Mouse (Mus musculus): Measurements from ENCODE around the gene Krtap19-9b. TPM values are rescaled to one million over a fixed set of nuclear protein-coding genes. Genes with fewer than 3 reads are reported as not detected.

The Krtap19-9b gene
- not detected in 2 replicates for polyA plus RNA-seq (2016; fragmentation: Nextera tagmentation; extraction: Ambion mirVana)

DNA sequence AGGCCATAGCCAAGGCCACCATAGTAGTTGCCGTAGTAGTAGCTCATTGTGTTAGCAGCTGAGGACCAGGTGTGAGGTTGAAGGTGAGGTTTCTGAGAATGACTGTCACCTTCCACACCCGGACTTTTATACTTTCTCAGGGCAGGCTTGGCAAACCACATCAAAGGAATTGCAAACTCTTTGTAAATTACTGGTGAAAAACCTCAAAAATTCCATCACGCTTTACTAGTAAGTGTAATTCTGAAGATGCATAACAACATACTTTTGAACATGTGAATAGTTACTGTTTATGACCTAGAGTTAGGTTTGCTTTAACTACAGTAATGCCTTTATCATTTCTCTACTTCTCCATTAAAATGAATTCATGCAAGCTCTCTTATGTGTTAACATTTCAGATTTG, at the start of gene Krtap19-9b:
Gene Krtap19-9b, minus strand, starts transcription at position 101 of the 400 bp plus-strand sequence.
- Histone ChIP-seq H3K9ac (no peak within 1 kb of the TSS), H3K27ac (ENCODE audit: poor library complexity, severe bottlenecking) (no peak within 1 kb of the TSS), H3K4me3 (no peak within 1 kb of the TSS), H3K4me2 (no peak within 1 kb of the TSS), H3K4me1 (replicated peaks) (no peaks in the 10 kb centered on the region), H3K9me3 (replicated peaks) (0 out of 2 replicates have a peak, but pooled peaks cover 3% of the 10 kb centered on the region), H3K36me3 (no peaks in the 10 kb centered on the region), H3K27me3 (replicated peaks) (no peaks in the 10 kb centered on the region)
- WGBS: 81% methylated on average over 3 of the region's 3 CpGs
- no peak for ATAC-seq (ENCODE audit: insufficient number of reproducible peaks, low FRiP score)

DNA sequence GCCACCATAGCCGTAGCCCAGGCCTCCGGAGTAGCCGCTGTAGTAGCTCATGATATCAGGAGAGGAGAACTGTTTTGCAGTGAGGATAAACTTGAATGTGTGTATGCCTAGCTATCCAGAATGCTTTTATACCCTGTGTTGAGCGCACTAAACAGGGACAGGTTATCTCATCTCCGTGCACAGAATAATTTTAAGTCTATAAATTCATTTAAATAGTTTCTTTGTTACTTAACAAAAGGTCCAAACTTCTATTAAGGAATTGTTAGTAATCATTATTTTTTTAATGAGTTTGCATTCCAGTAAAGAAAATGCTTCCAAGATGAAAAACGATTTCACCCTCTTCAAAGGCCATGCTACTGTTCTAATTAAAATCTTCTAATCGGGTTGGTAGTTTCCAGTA, 30.7 kb upstream of the Krtap19-9b start, which contains the start of gene Krtap16-3:
Gene Krtap16-3, minus strand, starts transcription at position 101 of the 400 bp plus-strand sequence.
- no peak within 1 kb of the TSS for H3K4me3 ChIP-seq
- H3K4me1 ChIP-seq (replicated peaks): no peaks in the 10 kb centered on the region
- H3K36me3 ChIP-seq: no peaks in the 10 kb centered on the region
- no peak for ATAC-seq (ENCODE audit: insufficient number of reproducible peaks, low FRiP score)
- no peak within 1 kb of the TSS for H3K9ac ChIP-seq
- H3K27ac ChIP-seq (ENCODE audit: poor library complexity, severe bottlenecking): no peak within 1 kb of the TSS
- 86% methylated on average over 7 of the region's 7 CpGs for WGBS
- no peak within 1 kb of the TSS for H3K4me2 ChIP-seq
- peaks cover 8% of the 10 kb centered on the region; the same call in 1 of the 2 replicates for H3K9me3 ChIP-seq (replicated peaks)
- no peaks in the 10 kb centered on the region for H3K27me3 ChIP-seq (replicated peaks)

DNA sequence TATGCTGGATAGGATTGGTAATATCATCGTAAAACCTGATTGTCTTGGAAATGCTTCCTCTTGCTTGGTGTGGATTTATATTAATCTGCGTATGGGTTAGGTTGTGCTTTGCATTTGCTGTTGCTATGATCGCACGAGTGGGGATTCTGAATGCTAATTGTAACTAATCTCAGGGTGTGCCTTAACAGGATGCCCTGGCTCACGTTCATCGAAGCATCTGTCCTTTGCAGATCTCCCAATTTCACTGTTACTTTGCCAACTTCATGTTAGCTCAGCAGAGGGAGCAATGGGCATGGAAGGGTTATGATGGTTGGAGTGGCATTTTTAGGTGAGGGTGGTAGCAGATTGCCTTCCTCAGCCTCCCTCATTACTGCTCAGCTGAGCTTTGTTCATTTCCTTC, 9.0 kb upstream of the Krtap19-9b start:
- no peak overlapping the region for H3K9ac ChIP-seq
- H3K4me2 ChIP-seq: no peak overlapping the region
- H3K36me3 ChIP-seq: no peaks in the 10 kb centered on the region
- WGBS: 78% methylated on average over 6 of the region's 6 CpGs
- H3K27me3 ChIP-seq (replicated peaks): no peaks in the 10 kb centered on the region
- H3K4me3 ChIP-seq: no peak overlapping the region
- no peaks in the 10 kb centered on the region for H3K4me1 ChIP-seq (replicated peaks)
- no peaks in the 10 kb centered on the region for H3K9me3 ChIP-seq (replicated peaks)
- H3K27ac ChIP-seq (ENCODE audit: poor library complexity, severe bottlenecking): no peak overlapping the region
- no peak for ATAC-seq (ENCODE audit: insufficient number of reproducible peaks, low FRiP score)

DNA sequence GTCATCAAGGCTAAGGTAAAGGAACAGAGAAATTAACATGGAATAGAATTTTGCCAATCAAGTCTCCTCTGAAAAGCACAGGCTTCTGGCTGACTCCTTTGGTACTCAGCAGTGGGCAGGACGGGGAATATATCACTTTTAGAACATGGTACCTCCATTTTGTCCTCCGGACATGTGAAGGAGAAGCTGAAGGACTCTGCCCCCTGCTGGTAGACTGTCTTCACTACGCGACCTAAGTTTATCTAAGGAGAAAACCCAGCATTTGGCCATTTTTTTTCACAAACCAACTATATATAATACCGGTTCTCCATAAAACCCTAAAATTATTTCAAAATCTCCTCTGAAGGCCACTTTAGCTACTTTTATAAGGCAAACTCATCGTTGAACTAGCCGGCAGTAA, 6.2 kb upstream of the Krtap19-9b start:
- no peak for ATAC-seq (ENCODE audit: insufficient number of reproducible peaks, low FRiP score)
- H3K4me2 ChIP-seq: no peak overlapping the region
- H3K27ac ChIP-seq (ENCODE audit: poor library complexity, severe bottlenecking): no peak overlapping the region
- H3K27me3 ChIP-seq (replicated peaks): no peaks in the 10 kb centered on the region
- no peak overlapping the region for H3K4me3 ChIP-seq
- WGBS: 70% methylated on average over 7 of the region's 7 CpGs
- no peaks in the 10 kb centered on the region for H3K9me3 ChIP-seq (replicated peaks)
- no peak overlapping the region for H3K9ac ChIP-seq
- H3K4me1 ChIP-seq (replicated peaks): no peaks in the 10 kb centered on the region
- no peaks in the 10 kb centered on the region for H3K36me3 ChIP-seq

DNA sequence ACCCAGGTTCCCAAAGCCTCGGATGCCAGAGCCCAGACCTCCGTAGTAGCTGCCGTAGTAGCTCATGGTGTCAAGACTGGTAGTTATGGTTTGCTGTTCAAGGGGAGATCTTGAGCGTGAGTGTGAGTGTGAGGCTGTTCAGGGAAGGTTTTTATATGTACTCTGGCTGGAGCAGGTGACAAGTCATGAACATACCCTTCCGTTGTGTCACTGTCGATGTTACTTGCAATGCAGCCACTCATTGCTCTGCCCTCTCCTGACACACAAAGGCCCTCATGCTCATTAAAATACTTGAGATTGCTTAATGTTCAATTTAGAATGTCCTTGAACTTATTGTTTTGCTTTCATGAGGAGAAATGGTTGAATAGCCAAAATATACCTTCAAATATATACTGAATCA, 35.7 kb downstream of the Krtap19-9b start, which contains the start of gene Krtap19-5:
Gene Krtap19-5, minus strand, starts transcription at position 101 of the 400 bp plus-strand sequence.
- H3K9ac ChIP-seq: no peak within 1 kb of the TSS
- 0 out of 2 replicates have a peak, but pooled peaks cover 6% of the 10 kb centered on the region for H3K9me3 ChIP-seq (replicated peaks)
- no peaks in the 10 kb centered on the region for H3K27me3 ChIP-seq (replicated peaks)
- WGBS: 89% methylated on average over 6 of the region's 6 CpGs
- ATAC-seq (ENCODE audit: insufficient number of reproducible peaks, low FRiP score): no peak
- no peak within 1 kb of the TSS for H3K4me2 ChIP-seq
- H3K36me3 ChIP-seq: no peaks in the 10 kb centered on the region
- H3K27ac ChIP-seq (ENCODE audit: poor library complexity, severe bottlenecking): no peak within 1 kb of the TSS
- H3K4me3 ChIP-seq: no peak within 1 kb of the TSS
- H3K4me1 ChIP-seq (replicated peaks): no peaks in the 10 kb centered on the region

DNA sequence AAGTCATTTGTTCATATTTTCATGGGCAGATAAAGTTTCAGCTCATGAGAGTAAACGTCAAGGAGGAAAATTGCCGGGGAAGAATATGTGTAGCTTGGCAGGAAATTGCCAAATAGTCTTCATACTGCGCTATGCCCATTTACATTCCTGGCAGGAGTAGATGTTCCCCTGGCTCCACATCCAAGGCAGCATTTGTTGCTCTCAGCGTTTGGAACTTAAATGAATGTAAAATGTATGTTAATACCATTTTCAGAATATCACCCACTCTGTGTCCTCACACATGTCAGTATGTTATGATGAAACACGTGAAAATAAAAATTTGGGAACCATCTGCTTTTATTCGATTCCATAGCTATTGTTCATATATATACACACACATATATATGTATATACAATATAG, 45.2 kb downstream of the Krtap19-9b start:
- no peaks in the 10 kb centered on the region for H3K27me3 ChIP-seq (replicated peaks)
- H3K4me3 ChIP-seq: no peak overlapping the region
- no peak for ATAC-seq (ENCODE audit: insufficient number of reproducible peaks, low FRiP score)
- no peak overlapping the region for H3K9ac ChIP-seq
- H3K27ac ChIP-seq (ENCODE audit: poor library complexity, severe bottlenecking): no peak overlapping the region
- no peak overlapping the region for H3K4me2 ChIP-seq
- 75% methylated on average over 6 of the region's 6 CpGs for WGBS
- H3K4me1 ChIP-seq (replicated peaks): no peaks in the 10 kb centered on the region
- no peaks in the 10 kb centered on the region for H3K36me3 ChIP-seq
- 0 out of 2 replicates have a peak, but pooled peaks cover 2% of the 10 kb centered on the region for H3K9me3 ChIP-seq (replicated peaks)

DNA sequence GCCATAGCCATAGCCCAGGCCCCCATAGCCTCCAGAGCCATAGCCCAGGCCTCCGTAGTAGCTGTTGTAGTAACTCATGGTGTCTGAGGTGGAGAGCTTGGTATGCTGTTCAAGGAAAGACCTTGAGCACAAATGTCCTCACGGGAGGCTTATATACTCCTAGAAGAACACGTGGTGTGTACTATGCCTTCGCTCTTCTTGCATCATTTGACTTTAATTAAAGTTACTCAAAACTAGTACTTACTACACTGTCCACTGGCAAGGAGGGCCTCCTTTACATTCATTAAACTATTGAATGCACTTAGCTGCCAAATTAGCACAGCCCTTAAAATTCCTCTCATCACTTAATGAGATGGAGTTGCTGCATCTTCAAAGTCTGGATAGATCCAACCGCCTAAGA, 47.1 kb downstream of the Krtap19-9b start, which contains the start of gene Krtap19-4:
Gene Krtap19-4, minus strand, starts transcription at position 101 of the 400 bp plus-strand sequence.
- Histone ChIP-seq H3K4me2 (no peak within 1 kb of the TSS), H3K36me3 (no peaks in the 10 kb centered on the region), H3K9ac (no peak within 1 kb of the TSS), H3K4me3 (no peak within 1 kb of the TSS), H3K27me3 (replicated peaks) (no peaks in the 10 kb centered on the region), H3K9me3 (replicated peaks) (0 out of 2 replicates have a peak, but pooled peaks cover 2% of the 10 kb centered on the region), H3K4me1 (replicated peaks) (no peaks in the 10 kb centered on the region), H3K27ac (ENCODE audit: poor library complexity, severe bottlenecking) (no peak within 1 kb of the TSS)
- no peak for ATAC-seq (ENCODE audit: insufficient number of reproducible peaks, low FRiP score)
- 88% methylated on average over 5 of the region's 5 CpGs for WGBS

Other genes starting within 250 kb of the Krtap19-9b start
- not detected in 2 replicates for gene 2310061N02Rik, start 224.3 kb downstream of the Krtap19-9b start, polyA plus RNA-seq (2016; fragmentation: Nextera tagmentation; extraction: Ambion mirVana)
- gene Krtap13-1, start 203.4 kb downstream of the Krtap19-9b start, polyA plus RNA-seq (2016; fragmentation: Nextera tagmentation; extraction: Ambion mirVana): not detected in 2 replicates
- not detected in 2 replicates for gene Krtap13, start 180.6 kb downstream of the Krtap19-9b start, polyA plus RNA-seq (2016; fragmentation: Nextera tagmentation; extraction: Ambion mirVana)
- gene 2310034C09Rik, start 173.4 kb downstream of the Krtap19-9b start, polyA plus RNA-seq (2016; fragmentation: Nextera tagmentation; extraction: Ambion mirVana): not detected in 2 replicates
- not detected in 2 replicates for gene 2310057N15Rik, start 158.1 kb downstream of the Krtap19-9b start, polyA plus RNA-seq (2016; fragmentation: Nextera tagmentation; extraction: Ambion mirVana)
- gene Gm5965, start 154.4 kb downstream of the Krtap19-9b start, polyA plus RNA-seq (2016; fragmentation: Nextera tagmentation; extraction: Ambion mirVana): not detected in 2 replicates
- gene Gm20741, start 120.0 kb downstream of the Krtap19-9b start, polyA plus RNA-seq (2016; fragmentation: Nextera tagmentation; extraction: Ambion mirVana): not detected in 2 replicates
- gene Krtap15, start 112.0 kb downstream of the Krtap19-9b start, polyA plus RNA-seq (2016; fragmentation: Nextera tagmentation; extraction: Ambion mirVana): not detected in 2 replicates
- not detected in 2 replicates for gene Krtap14, start 106.1 kb downstream of the Krtap19-9b start, polyA plus RNA-seq (2016; fragmentation: Nextera tagmentation; extraction: Ambion mirVana)
- not detected in 2 replicates for gene Krtap19-1, start 62.9 kb downstream of the Krtap19-9b start, polyA plus RNA-seq (2016; fragmentation: Nextera tagmentation; extraction: Ambion mirVana)
- gene Krtap19-2, start 58.0 kb downstream of the Krtap19-9b start, polyA plus RNA-seq (2016; fragmentation: Nextera tagmentation; extraction: Ambion mirVana): not detected in 2 replicates
- not detected in 2 replicates for gene Krtap19-3, start 54.2 kb downstream of the Krtap19-9b start, polyA plus RNA-seq (2016; fragmentation: Nextera tagmentation; extraction: Ambion mirVana)
- not detected in 2 replicates for gene Krtap19-4, start 47.2 kb downstream of the Krtap19-9b start, polyA plus RNA-seq (2016; fragmentation: Nextera tagmentation; extraction: Ambion mirVana)
- not detected in 2 replicates for gene Krtap19-5, start 35.8 kb downstream of the Krtap19-9b start, polyA plus RNA-seq (2016; fragmentation: Nextera tagmentation; extraction: Ambion mirVana)
- gene Krtap16-3, start 30.6 kb upstream of the Krtap19-9b start, polyA plus RNA-seq (2016; fragmentation: Nextera tagmentation; extraction: Ambion mirVana): not detected in 2 replicates
- not detected in 2 replicates for gene Krtap22-2, start 78.5 kb upstream of the Krtap19-9b start, polyA plus RNA-seq (2016; fragmentation: Nextera tagmentation; extraction: Ambion mirVana)
- gene Gm10229, start 83.0 kb upstream of the Krtap19-9b start, polyA plus RNA-seq (2016; fragmentation: Nextera tagmentation; extraction: Ambion mirVana): not detected in 2 replicates
- not detected in 2 replicates for gene Krtap6-1, start 99.4 kb upstream of the Krtap19-9b start, polyA plus RNA-seq (2016; fragmentation: Nextera tagmentation; extraction: Ambion mirVana)
- gene Gm10228, start 109.2 kb upstream of the Krtap19-9b start, polyA plus RNA-seq (2016; fragmentation: Nextera tagmentation; extraction: Ambion mirVana): not detected in 2 replicates
- not detected in 2 replicates for gene Krtap6-5, start 115.6 kb upstream of the Krtap19-9b start, polyA plus RNA-seq (2016; fragmentation: Nextera tagmentation; extraction: Ambion mirVana)
- gene 1110025L11Rik, start 131.7 kb upstream of the Krtap19-9b start, polyA plus RNA-seq (2016; fragmentation: Nextera tagmentation; extraction: Ambion mirVana): not detected in 2 replicates
- not detected in 2 replicates for gene Krtap6-3, start 151.8 kb upstream of the Krtap19-9b start, polyA plus RNA-seq (2016; fragmentation: Nextera tagmentation; extraction: Ambion mirVana)
- not detected in 2 replicates for gene Gm6358, start 208.6 kb upstream of the Krtap19-9b start, polyA plus RNA-seq (2016; fragmentation: Nextera tagmentation; extraction: Ambion mirVana)
- gene Gm10061, start 218.8 kb upstream of the Krtap19-9b start, polyA plus RNA-seq (2016; fragmentation: Nextera tagmentation; extraction: Ambion mirVana): not detected in 2 replicates
- gene Gm9789, start 225.7 kb upstream of the Krtap19-9b start, polyA plus RNA-seq (2016; fragmentation: Nextera tagmentation; extraction: Ambion mirVana): not detected in 2 replicates
- not detected in 2 replicates for gene Gm7735, start 237.2 kb upstream of the Krtap19-9b start, polyA plus RNA-seq (2016; fragmentation: Nextera tagmentation; extraction: Ambion mirVana)
- not detected in 2 replicates for gene 1110057P08Rik, start 242.5 kb upstream of the Krtap19-9b start, polyA plus RNA-seq (2016; fragmentation: Nextera tagmentation; extraction: Ambion mirVana)

Measured in heart, embryonic 12.5 days (tissue).